Mouse (Mus musculus): ENCODE results near the gene Pou2f3. TPM values are rescaled to one million over a fixed set of nuclear protein-coding genes. Genes with fewer than 3 reads are reported as not detected.

Gene Pou2f3
- total and polyA plus RNA-seq, 3 experiments: 0.05 TPM; not detected in 2

DNA sequence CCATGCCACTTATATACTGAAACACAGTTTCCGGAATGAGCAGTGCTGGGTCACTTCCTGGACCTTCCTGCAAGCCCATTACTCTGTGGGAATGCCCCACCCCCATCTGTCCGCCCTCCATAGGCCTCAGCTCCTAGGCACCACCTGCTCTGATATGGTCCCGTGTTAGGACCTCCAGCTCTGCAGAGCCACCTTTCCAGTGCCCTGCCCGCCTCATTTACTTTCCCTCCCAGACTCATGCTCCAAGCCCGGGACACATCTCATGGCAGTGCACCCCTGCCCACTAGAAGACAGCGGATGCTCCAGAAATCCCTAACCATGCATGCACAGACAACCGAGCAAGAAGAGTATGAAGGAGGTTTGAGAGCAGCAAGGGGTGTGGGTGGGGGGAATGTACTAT, 19.8 kb upstream of the Pou2f3 start:
- no peak for TF ChIP-seq CTCF (IDR thresholded peaks at IDR 0.05; ENCODE audit: low read depth, low read length)
- TF ChIP-seq GATA2 (IDR thresholded peaks at IDR 0.05; ENCODE audit: borderline replicate concordance, low read depth, low read length): no peak
- no peak for TF ChIP-seq TAL1 (conservative IDR thresholded peaks at IDR 0.05; ENCODE audit: low read depth, low read length)
- no peak for TF ChIP-seq POLR2AphosphoS5 (IDR thresholded peaks at IDR 0.05; ENCODE audit: insufficient replicate concordance, low read depth, low read length)
- TF ChIP-seq GATA1 (IDR thresholded peaks at IDR 0.05; ENCODE audit: borderline replicate concordance, low read length): no peak
- no peak for DNase-seq (ENCODE audit: low spot score)
- no peaks in the 10 kb centered on the region for H3K27me3 ChIP-seq (ENCODE audit: insufficient read depth, low read length)
- no peak for ATAC-seq (ENCODE audit: extremely low read depth, insufficient number of reproducible peaks, low FRiP score, poor library complexity, severe bottlenecking)
- peak overlapping the region; percentile 18; the same call in 1 of the 2 replicates for H3K4me3 ChIP-seq (ENCODE audit: low read depth, low read length)
- peaks cover 91% of the 10 kb centered on the region for H3K4me1 ChIP-seq (ENCODE audit: insufficient read depth, low read depth, low read length)
- H3K36me3 ChIP-seq (replicated peaks): peaks cover 81% of the 10 kb centered on the region
- no peaks in the 10 kb centered on the region for H3K9me3 ChIP-seq (replicated peaks)

DNA sequence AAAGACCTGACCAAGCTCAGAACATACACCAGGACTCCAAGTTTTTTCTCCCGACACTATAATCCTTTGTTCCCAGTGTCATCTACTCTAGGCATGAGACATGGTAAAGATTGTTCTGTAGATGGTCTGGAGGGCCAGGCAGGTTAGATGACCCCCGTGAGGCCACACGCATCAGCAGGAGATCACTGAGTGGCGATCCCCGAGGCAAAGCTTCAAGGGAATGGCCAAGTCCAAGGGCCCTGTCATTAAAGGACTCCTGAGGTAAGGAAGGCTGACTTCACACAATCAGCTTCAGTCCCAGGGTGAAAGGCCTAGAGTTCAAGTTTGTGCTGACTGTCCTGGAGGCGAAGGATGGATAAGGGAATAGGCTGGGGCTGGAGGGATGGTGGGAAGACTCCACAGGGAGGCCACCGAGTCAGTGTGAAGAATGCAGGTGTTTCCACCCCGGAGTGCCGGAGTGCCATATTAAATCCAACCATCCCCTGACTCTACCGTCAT, 19.3 kb upstream of the Pou2f3 start:
- H3K4me1 ChIP-seq (ENCODE audit: insufficient read depth, low read depth, low read length): peaks cover 91% of the 10 kb centered on the region
- no peaks in the 10 kb centered on the region for H3K27me3 ChIP-seq (ENCODE audit: insufficient read depth, low read length)
- ATAC-seq (ENCODE audit: extremely low read depth, insufficient number of reproducible peaks, low FRiP score, poor library complexity, severe bottlenecking) (no peak), DNase-seq (ENCODE audit: low spot score) (no peak)
- peaks cover 85% of the 10 kb centered on the region for H3K36me3 ChIP-seq (replicated peaks)
- H3K9me3 ChIP-seq (replicated peaks): no peaks in the 10 kb centered on the region
- TF ChIP-seq GATA1 (IDR thresholded peaks at IDR 0.05; ENCODE audit: borderline replicate concordance, low read length) (no peak), CTCF (IDR thresholded peaks at IDR 0.05; ENCODE audit: low read depth, low read length) (no peak), POLR2AphosphoS5 (IDR thresholded peaks at IDR 0.05; ENCODE audit: insufficient replicate concordance, low read depth, low read length) (no peak), TAL1 (conservative IDR thresholded peaks at IDR 0.05; ENCODE audit: low read depth, low read length) (no peak), GATA2 (IDR thresholded peaks at IDR 0.05; ENCODE audit: borderline replicate concordance, low read depth, low read length) (no peak)
- no peak overlapping the region for H3K4me3 ChIP-seq (ENCODE audit: low read depth, low read length)

DNA sequence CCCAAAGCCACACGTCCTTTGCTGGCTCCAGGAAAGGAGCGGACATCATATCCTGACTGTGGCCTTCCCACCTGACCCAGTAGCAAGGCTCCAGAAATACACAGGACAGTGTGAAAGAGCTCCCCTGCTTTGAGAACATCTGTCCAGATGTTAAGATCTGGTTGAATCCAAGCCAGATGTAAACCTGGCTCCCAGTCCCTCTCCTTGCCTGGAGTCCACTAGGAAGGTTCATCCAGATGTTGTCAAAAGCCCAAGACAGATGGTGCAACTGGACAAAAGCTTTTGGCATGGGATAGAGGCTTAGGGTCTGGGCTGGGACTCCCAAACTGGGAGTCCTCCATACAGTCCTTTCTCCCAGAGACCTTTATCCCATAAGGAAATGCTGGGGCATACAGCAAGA, 18.6 kb upstream of the Pou2f3 start:
- Histone ChIP-seq H3K9me3 (replicated peaks) (no peaks in the 10 kb centered on the region), H3K36me3 (replicated peaks) (peaks cover 86% of the 10 kb centered on the region), H3K4me1 (ENCODE audit: insufficient read depth, low read depth, low read length) (peaks cover 91% of the 10 kb centered on the region), H3K27me3 (ENCODE audit: insufficient read depth, low read length) (no peaks in the 10 kb centered on the region), H3K4me3 (ENCODE audit: low read depth, low read length) (no peak overlapping the region)
- DNase-seq (ENCODE audit: low spot score) (no peak), ATAC-seq (ENCODE audit: extremely low read depth, insufficient number of reproducible peaks, low FRiP score, poor library complexity, severe bottlenecking) (no peak)
- TF ChIP-seq GATA2 (IDR thresholded peaks at IDR 0.05; ENCODE audit: borderline replicate concordance, low read depth, low read length) (no peak), POLR2AphosphoS5 (IDR thresholded peaks at IDR 0.05; ENCODE audit: insufficient replicate concordance, low read depth, low read length) (no peak), CTCF (IDR thresholded peaks at IDR 0.05; ENCODE audit: low read depth, low read length) (no peak), GATA1 (IDR thresholded peaks at IDR 0.05; ENCODE audit: borderline replicate concordance, low read length) (no peak), TAL1 (conservative IDR thresholded peaks at IDR 0.05; ENCODE audit: low read depth, low read length) (no peak)

DNA sequence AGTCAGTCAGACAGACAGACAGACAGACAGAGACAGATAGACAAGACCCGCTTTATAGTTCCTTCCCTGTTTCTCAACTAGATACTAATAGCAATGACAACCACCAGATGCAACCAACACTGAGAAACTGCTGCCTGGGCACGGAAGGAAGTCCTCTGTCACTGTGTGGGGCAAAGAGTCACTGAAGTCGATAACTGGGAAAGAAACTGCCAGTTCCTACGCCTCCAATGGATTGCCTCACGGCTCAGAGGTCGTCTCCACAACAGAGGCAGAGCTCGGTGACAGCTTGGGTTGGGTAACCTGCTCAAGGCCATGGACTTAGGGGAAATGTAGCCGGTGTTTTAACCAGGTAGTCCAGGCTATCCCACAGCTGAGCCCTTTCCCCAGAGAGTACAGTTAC, 17.5 kb upstream of the Pou2f3 start:
- H3K36me3 ChIP-seq (replicated peaks): peaks cover 87% of the 10 kb centered on the region
- peaks cover 88% of the 10 kb centered on the region for H3K4me1 ChIP-seq (ENCODE audit: insufficient read depth, low read depth, low read length)
- no peak overlapping the region for H3K4me3 ChIP-seq (ENCODE audit: low read depth, low read length)
- H3K27me3 ChIP-seq (ENCODE audit: insufficient read depth, low read length): no peaks in the 10 kb centered on the region
- DNase-seq (ENCODE audit: low spot score): no peak
- TF ChIP-seq GATA2 (IDR thresholded peaks at IDR 0.05; ENCODE audit: borderline replicate concordance, low read depth, low read length) (no peak), TAL1 (conservative IDR thresholded peaks at IDR 0.05; ENCODE audit: low read depth, low read length) (no peak), POLR2AphosphoS5 (IDR thresholded peaks at IDR 0.05; ENCODE audit: insufficient replicate concordance, low read depth, low read length) (no peak), GATA1 (IDR thresholded peaks at IDR 0.05; ENCODE audit: borderline replicate concordance, low read length) (no peak), CTCF (IDR thresholded peaks at IDR 0.05; ENCODE audit: low read depth, low read length) (no peak)
- no peak for ATAC-seq (ENCODE audit: extremely low read depth, insufficient number of reproducible peaks, low FRiP score, poor library complexity, severe bottlenecking)
- no peaks in the 10 kb centered on the region for H3K9me3 ChIP-seq (replicated peaks)

DNA sequence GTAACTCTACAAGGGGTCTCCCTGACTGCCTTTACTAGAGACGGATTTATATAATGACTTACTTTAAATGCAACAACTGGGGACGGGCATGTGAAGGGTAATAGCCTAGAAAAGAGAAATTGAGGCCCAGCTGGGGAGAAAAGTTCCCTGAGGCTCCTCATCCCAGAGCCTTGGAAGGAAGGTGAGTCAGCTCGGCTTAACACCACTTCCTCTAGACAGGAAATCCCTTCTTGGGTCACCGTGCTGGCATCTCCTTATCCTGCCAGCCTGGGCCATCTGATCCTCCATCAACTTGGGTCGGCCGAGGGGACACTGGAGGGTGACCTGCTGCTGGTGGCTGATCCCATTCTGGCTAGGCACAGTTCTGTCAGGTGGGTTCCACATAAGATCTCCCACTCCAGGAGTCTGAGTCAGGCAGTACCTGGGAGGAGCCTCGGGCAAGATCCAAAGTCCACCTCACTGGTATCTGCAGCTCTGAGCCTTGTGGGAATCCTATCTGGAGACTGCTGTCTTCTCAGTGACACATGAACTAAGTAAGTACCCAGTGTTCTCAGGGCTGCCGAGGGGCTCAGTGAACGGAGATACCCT, 16.5 kb upstream of the Pou2f3 start:
- Histone ChIP-seq H3K4me3 (ENCODE audit: low read depth, low read length) (peak overlapping the region; percentile 3; the same call in 1 of the 2 replicates), H3K9me3 (replicated peaks) (no peaks in the 10 kb centered on the region), H3K4me1 (ENCODE audit: insufficient read depth, low read depth, low read length) (peaks cover 81% of the 10 kb centered on the region), H3K27me3 (ENCODE audit: insufficient read depth, low read length) (no peaks in the 10 kb centered on the region), H3K36me3 (replicated peaks) (peaks cover 88% of the 10 kb centered on the region)
- ATAC-seq (ENCODE audit: extremely low read depth, insufficient number of reproducible peaks, low FRiP score, poor library complexity, severe bottlenecking): no peak
- TF ChIP-seq CTCF (IDR thresholded peaks at IDR 0.05; ENCODE audit: low read depth, low read length): no peak
- TF ChIP-seq POLR2AphosphoS5 (IDR thresholded peaks at IDR 0.05; ENCODE audit: insufficient replicate concordance, low read depth, low read length): no peak
- TF ChIP-seq GATA2 (IDR thresholded peaks at IDR 0.05; ENCODE audit: borderline replicate concordance, low read depth, low read length): no peak
- no peak for TF ChIP-seq TAL1 (conservative IDR thresholded peaks at IDR 0.05; ENCODE audit: low read depth, low read length)
- no peak for TF ChIP-seq GATA1 (IDR thresholded peaks at IDR 0.05; ENCODE audit: borderline replicate concordance, low read length)
- no peak for DNase-seq (ENCODE audit: low spot score)

DNA sequence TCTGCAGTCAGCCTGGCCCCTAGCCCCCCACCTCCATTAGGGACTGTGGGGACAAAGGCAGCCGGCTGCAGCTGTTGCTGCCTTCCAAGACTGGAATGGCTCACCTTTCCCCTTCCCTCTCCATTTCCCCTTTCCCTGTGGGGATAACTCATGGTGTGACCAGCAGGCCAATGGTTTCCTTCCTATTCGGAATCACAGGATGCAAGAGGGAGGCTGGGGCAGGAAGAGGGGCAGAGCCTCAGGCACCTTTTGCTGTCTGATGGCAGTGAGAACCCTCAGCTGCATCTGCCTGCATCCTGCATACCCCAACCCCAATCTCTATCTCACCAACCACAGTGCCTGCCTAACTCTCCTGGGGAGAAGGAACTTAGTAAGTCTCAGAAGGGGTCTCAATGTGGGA, 15.3 kb upstream of the Pou2f3 start:
- Histone ChIP-seq H3K4me3 (ENCODE audit: low read depth, low read length) (peak overlapping the region; percentile 25; the same call in 1 of the 2 replicates), H3K36me3 (replicated peaks) (peaks cover 88% of the 10 kb centered on the region), H3K9me3 (replicated peaks) (no peaks in the 10 kb centered on the region), H3K27me3 (ENCODE audit: insufficient read depth, low read length) (no peaks in the 10 kb centered on the region), H3K4me1 (ENCODE audit: insufficient read depth, low read depth, low read length) (peaks cover 74% of the 10 kb centered on the region)
- ATAC-seq (ENCODE audit: extremely low read depth, insufficient number of reproducible peaks, low FRiP score, poor library complexity, severe bottlenecking) (no peak), DNase-seq (ENCODE audit: low spot score) (no peak)
- TF ChIP-seq GATA2 (IDR thresholded peaks at IDR 0.05; ENCODE audit: borderline replicate concordance, low read depth, low read length): no peak
- TF ChIP-seq POLR2AphosphoS5 (IDR thresholded peaks at IDR 0.05; ENCODE audit: insufficient replicate concordance, low read depth, low read length): no peak
- no peak for TF ChIP-seq GATA1 (IDR thresholded peaks at IDR 0.05; ENCODE audit: borderline replicate concordance, low read length)
- no peak for TF ChIP-seq TAL1 (conservative IDR thresholded peaks at IDR 0.05; ENCODE audit: low read depth, low read length)
- no peak for TF ChIP-seq CTCF (IDR thresholded peaks at IDR 0.05; ENCODE audit: low read depth, low read length)
